Mouse (Mus musculus) 416B (cell line): ENCODE measurements around the gene Lrrk1.
A peak's percentile ranks its signal among the peaks of the same experiment; 100 is the strongest.

ENCODE experiments used
- DNase-seq: peaks from one replicate; pipeline ENCODE4 v3.0.0; 2011; ENCODE audit warnings: low read depth

The Lrrk1 gene

GRCm38 (mm10) chr7:66301486-66301885 lies 86.7 kb downstream of the Lrrk1 start:
- peak; percentile 34 for DNase-seq

- peak; percentile 89 for DNase-seq
These were observed 87.5 kb downstream of the Lrrk1 start for GRCm38 (mm10) chr7:66300680-66301079.

- no peak for DNase-seq
These were observed 90.5 kb downstream of the Lrrk1 start for GRCm38 (mm10) chr7:66297656-66298021.

- no peak for DNase-seq
These were observed 91.1 kb downstream of the Lrrk1 start for GRCm38 (mm10) chr7:66296921-66297655.

GRCm38 (mm10) chr7:66292552-66293376 lies 95.4 kb downstream of the Lrrk1 start:
- DNase-seq, result no peak

- DNase-seq, result peak; percentile 80
These were observed 96.1 kb downstream of the Lrrk1 start for GRCm38 (mm10) chr7:66292010-66292409.

- no peak for DNase-seq
These were observed 105.1 kb downstream of the Lrrk1 start for GRCm38 (mm10) chr7:66282984-66283612.

GRCm38 (mm10) chr7:66282265-66282664 lies 105.9 kb downstream of the Lrrk1 start:
- DNase-seq, result no peak

GRCm38 (mm10) chr7:66278001-66278400 lies 110.1 kb downstream of the Lrrk1 start:
- DNase-seq, result no peak

- DNase-seq, result peak; percentile 41
These were observed 114.7 kb downstream of the Lrrk1 start for GRCm38 (mm10) chr7:66273494-66273893.

GRCm38 (mm10) chr7:66271226-66271625 lies 116.9 kb downstream of the Lrrk1 start:
- DNase-seq, result no peak

- no peak for DNase-seq
These were observed 121.0 kb downstream of the Lrrk1 start for GRCm38 (mm10) chr7:66266942-66267850.

- no peak for DNase-seq
These were observed 124.7 kb downstream of the Lrrk1 start for GRCm38 (mm10) chr7:66263421-66263820.

GRCm38 (mm10) chr7:66262570-66263156 lies 125.5 kb downstream of the Lrrk1 start:
- DNase-seq, result no peak

GRCm38 (mm10) chr7:66260763-66261390 lies 127.3 kb downstream of the Lrrk1 start:
- DNase-seq, result no peak

GRCm38 (mm10) chr7:66260295-66260694 lies 127.9 kb downstream of the Lrrk1 start:
- DNase-seq, result no peak

- no peak for DNase-seq
These were observed 128.5 kb downstream of the Lrrk1 start for GRCm38 (mm10) chr7:66259436-66260206.

- DNase-seq, result no peak
These were observed 129.2 kb downstream of the Lrrk1 start for GRCm38 (mm10) chr7:66258997-66259396.

GRCm38 (mm10) chr7:66257232-66257631 lies 130.9 kb downstream of the Lrrk1 start:
- DNase-seq, result no peak

- DNase-seq, result no peak
These were observed 131.7 kb downstream of the Lrrk1 start for GRCm38 (mm10) chr7:66256441-66256840.
